Mouse (Mus musculus): ENCODE measurements around the gene Rps6kl1. TPM values are rescaled to one million over a fixed set of nuclear protein-coding genes. Genes with fewer than 3 reads are reported as not detected.
A peak's percentile ranks its signal among the peaks of the same experiment; 100 is the strongest.

The Rps6kl1 gene
- total and polyA plus RNA-seq, 3 experiments: 5.4 to 6.2 TPM; not detected in 1

GRCm38 (mm10) chr12:85169117-85169858, 18.2 kb upstream of the Rps6kl1 start:
- TF ChIP-seq NRF1 (IDR thresholded peaks at IDR 0.05; ENCODE audit: insufficient read depth, low read depth, low read length, poor library complexity, severe bottlenecking): no peak
- TF ChIP-seq SMC3 (IDR thresholded peaks at IDR 0.05; ENCODE audit: low read depth, low read length): peak; percentile 92
- TF ChIP-seq TCF12 (IDR thresholded peaks at IDR 0.05; ENCODE audit: low read depth, low read length): peak; percentile 14; the same call in 1 of the 2 replicates
- no peak for TF ChIP-seq MYB (IDR thresholded peaks at IDR 0.05; ENCODE audit: low read depth, low read length)
- TF ChIP-seq POLR2AphosphoS5 (IDR thresholded peaks at IDR 0.05; ENCODE audit: borderline replicate concordance, low read depth, low read length): no peak
- no peak for TF ChIP-seq RCOR1 (IDR thresholded peaks at IDR 0.05; ENCODE audit: low read depth, low read length)
- no peak for TF ChIP-seq POLR2A (IDR thresholded peaks at IDR 0.05; ENCODE audit: control insufficient read depth in 1 of 2, insufficient read depth in 1 of 2, low read depth in 1 of 2, low read length in 2 of 2, poor library complexity in 1 of 2)
- no peak for TF ChIP-seq JUND (IDR thresholded peaks at IDR 0.05; ENCODE audit: low read depth, low read length)
- peak; percentile 45; the same call in 1 of the 2 replicates for TF ChIP-seq SIN3A (IDR thresholded peaks at IDR 0.05; ENCODE audit: low read length)
- no peak for TF ChIP-seq MEF2A (IDR thresholded peaks at IDR 0.05; ENCODE audit: extremely low read depth, insufficient replicate concordance, low read depth, low read length, poor library complexity, severe bottlenecking)
- TF ChIP-seq MAZ (IDR thresholded peaks at IDR 0.05; ENCODE audit: low read depth, low read length): peak; percentile 99
- TF ChIP-seq UBTF (IDR thresholded peaks at IDR 0.05; ENCODE audit: borderline replicate concordance, insufficient read depth, low read depth, low read length): no peak
- peak; percentile 82 for TF ChIP-seq ZC3H11A (IDR thresholded peaks at IDR 0.05; ENCODE audit: low read depth, low read length)
- no peak for TF ChIP-seq GABPA (IDR thresholded peaks at IDR 0.05; ENCODE audit: low read depth, low read length)
- TF ChIP-seq CTCF (IDR thresholded peaks at IDR 0.05 in 2 of 3, conservative IDR thresholded peaks at IDR 0.05 in 1 of 3; ENCODE audit: control insufficient read depth in 1 of 3, insufficient read depth in 1 of 3, low read depth in 2 of 3, low read length in 3 of 3, poor library complexity in 1 of 3, severe bottlenecking in 1 of 3): peak; percentile 90 to 99 (median 96)
- TF ChIP-seq KAT2A (conservative IDR thresholded peaks at IDR 0.05; ENCODE audit: low read depth, low read length): no peak
- no peak for TF ChIP-seq TAL1 (IDR thresholded peaks at IDR 0.05; ENCODE audit: low read length)
- no peak for TF ChIP-seq ZKSCAN1 (IDR thresholded peaks at IDR 0.05; ENCODE audit: low read depth, low read length)
- no peak for TF ChIP-seq ZMIZ1 (IDR thresholded peaks at IDR 0.05; ENCODE audit: low read depth, low read length)
- no peak for TF ChIP-seq GATA1 (IDR thresholded peaks at IDR 0.05; ENCODE audit: low read depth, low read length)
- TF ChIP-seq RAD21 (IDR thresholded peaks at IDR 0.05; ENCODE audit: low read depth, low read length): peak; percentile 85
- TF ChIP-seq MYC (IDR thresholded peaks at IDR 0.05; ENCODE audit: low read depth, low read length): no peak
- peak; percentile 31; the same call in 1 of the 2 replicates for TF ChIP-seq MXI1 (IDR thresholded peaks at IDR 0.05; ENCODE audit: low read depth, low read length)
- Histone ChIP-seq H3K9ac (ENCODE audit: control insufficient read depth, low read depth, low read length, poor library complexity, severe bottlenecking) (peak overlapping the region; percentile 33; the same call in 1 of the 2 replicates), H3K4me3 (ENCODE audit: control insufficient read depth in 1 of 2, insufficient read depth in 1 of 2, low read depth in 2 of 2, low read length in 2 of 2) (peak overlapping the region; percentile 39 to 47)

More at GRCm38 (mm10) chr12:85169117-85169858, 18.2 kb upstream of the Rps6kl1 start:
- Histone ChIP-seq H3K4me1 (ENCODE audit: control insufficient read depth in 1 of 2, insufficient read depth in 2 of 2, low read length in 2 of 2) (no peaks in the 10 kb centered on the region), H3K36me3 (ENCODE audit: control insufficient read depth in 1 of 2, insufficient read depth in 2 of 2, low read length in 2 of 2) (no peaks in the 10 kb centered on the region), H3K27me3 (ENCODE audit: control insufficient read depth in 1 of 2, insufficient read depth in 2 of 2, low read length in 2 of 2) (peaks cover 0 to 1% of the 10 kb centered on the region in 2 experiments; a peak in 2 of 4 replicates), H3K79me2 (ENCODE audit: control insufficient read depth, insufficient read depth, low read length, poor library complexity) (no peaks in the 10 kb centered on the region), H3K9me3 (replicated peaks; ENCODE audit: insufficient read depth, low read length) (no peaks in the 10 kb centered on the region), H3K27ac (ENCODE audit: control insufficient read depth, low read depth, low read length) (no peak overlapping the region)
- peak; percentile 84 for DNase-seq (ENCODE audit: low read depth, low spot score)

Data from MEL (cell line).